Mouse (Mus musculus): ENCODE measurements around the gene Rasgrf1.

GRCm38 (mm10) chr9:89976366-89976940 lies 66.7 kb downstream of the Rasgrf1 start:
- TF ChIP-seq CTCF (IDR thresholded peaks at IDR 0.05; ENCODE audit: extremely low read depth, insufficient read depth, low read length), result no peak
- no peak for TF ChIP-seq POLR2A (IDR thresholded peaks at IDR 0.05; ENCODE audit: extremely low read depth, insufficient read depth, low read length)

All from cortical plate, adult 2 months (tissue).